Mouse (Mus musculus) lung, postnatal 0 days (tissue): ENCODE measurements around the gene Cc2d2a.

ENCODE experiments used
- CTCF ChIP-seq: IDR thresholded peaks from 2 replicates; pipeline ENCODE4 v1.5.1; 2016; ENCODE audit warnings: antibody characterized with exemption, mild to moderate bottlenecking
- EP300 ChIP-seq: IDR thresholded peaks from 2 replicates; pipeline ENCODE4 v1.6.1; 2016; ENCODE audit warnings: antibody characterized with exemption, mild to moderate bottlenecking, control low read depth

DNA sequence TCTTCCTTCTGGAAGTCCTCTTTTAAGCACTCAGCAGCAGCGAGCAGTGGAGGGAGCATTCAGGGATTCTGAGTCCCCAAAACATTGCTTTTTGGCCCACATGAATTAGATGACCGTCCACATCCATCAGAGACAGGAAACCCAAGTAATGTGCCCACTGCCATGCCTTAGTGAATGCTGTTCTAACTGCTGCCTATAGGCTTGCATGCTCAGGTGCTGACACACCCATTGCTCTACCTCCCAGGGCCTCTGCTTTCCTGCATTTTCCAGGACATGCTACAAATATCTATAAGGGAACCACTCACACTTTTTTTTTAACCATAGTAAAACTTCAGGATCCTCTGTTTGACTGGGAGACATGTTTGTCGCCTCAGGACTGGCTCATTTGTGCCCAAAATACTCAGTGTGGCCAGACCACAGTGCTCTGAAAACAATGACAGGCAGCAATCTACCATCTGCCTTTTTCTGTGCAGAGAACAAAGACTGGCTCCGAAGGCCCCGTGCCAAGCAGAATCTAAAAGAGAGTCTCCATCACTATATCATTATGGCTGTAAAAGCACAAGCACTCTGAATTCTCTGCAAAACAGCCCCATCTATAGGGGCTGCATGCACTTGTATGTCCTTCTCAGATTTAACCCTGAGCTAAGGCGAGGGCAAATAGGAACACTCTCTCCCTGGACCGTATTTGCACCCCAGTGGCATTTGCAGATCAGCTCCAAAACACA is 40.4 kb upstream of the Cc2d2a start:
- peak; percentile 35; the same call in 1 of the 2 replicates for TF ChIP-seq CTCF
- no peak for TF ChIP-seq EP300
